Mouse (Mus musculus) thymus, adult 2 months (tissue): ENCODE results near the gene Ppig.

Source experiments
- CTCF ChIP-seq: fragments of 200-500 bp; IDR thresholded peaks from 2 replicates; pipeline ENCODE4 v1.5.1; 2012; ENCODE audit warnings: mild to moderate bottlenecking, control low read depth, low read length, moderate library complexity, borderline replicate concordance; ENCODE audit not compliant: control insufficient read depth, poor library complexity, insufficient read depth; ENCODE audit errors: extremely low read depth
- POLR2A ChIP-seq: fragments of 200-500 bp; IDR thresholded peaks from 2 replicates; pipeline ENCODE4 v1.6.1; 2012; ENCODE audit warnings: mild to moderate bottlenecking, low read length, control low read depth, moderate library complexity; ENCODE audit not compliant: control insufficient read depth, poor library complexity, insufficient read depth; ENCODE audit errors: extremely low read depth

GRCm38 (mm10) chr2:69722650-69723518 lies 539 bp downstream of the Ppig start:
- TF ChIP-seq POLR2A (0 out of 2 replicates have a peak, but pooled peaks have one; percentile 35), CTCF (0 out of 2 replicates have a peak, but pooled peaks have one; percentile 21)
